Mouse (Mus musculus) forebrain, embryonic 11.5 days (tissue): ENCODE data around the gene Csnka2ip. TPM values are rescaled to one million over a fixed set of nuclear protein-coding genes. Genes with fewer than 3 reads are reported as not detected.

Source experiments
- polyA plus RNA-seq: library from polyadenylated mRNA; unstranded; fragments of >200 nt; fragmentation: Nextera tagmentation; extraction: Ambion mirVana; gene quantifications from 2 replicates; pipeline ENCODE4 v1.2.1, GENCODE M21; 2014

Gene Csnka2ip
- polyA plus RNA-seq, 1 experiment from 2014 or later, result not detected

Other genes with a start within 250 kb of the Csnka2ip start
- 28.9 and 33.0 TPM in 2 replicates for gene 4930453N24Rik, start 168.8 kb upstream of the Csnka2ip start, polyA plus RNA-seq
- 8.0 and 8.9 TPM in 2 replicates for gene Zfp654, start 249.2 kb upstream of the Csnka2ip start, polyA plus RNA-seq
- 125 and 132 TPM in 2 replicates for gene Cggbp1, start 249.6 kb upstream of the Csnka2ip start, polyA plus RNA-seq